8 mouse cellular contexts compared by ENCODE assay signal in genomic region chr19:8722559-8722906, GRCm38 (mm10). TPM values are rescaled to one million over a fixed set of nuclear protein-coding genes. Genes with fewer than 3 reads are reported as not detected.
DNase-seq lines count a peak whose midpoint lies in the region; ATAC-seq and TF ChIP-seq lines count a peak whose summit lies in the region.

No protein-coding gene starts in this region.

- DNase-seq in lung, postnatal 0 days (ENCODE audit: low spot score): no peak
- DNase-seq in lung, postnatal 10 days: no peak
- DNase-seq in cerebellum, adult 18-20 months: no peak
- no peak for DNase-seq in left cerebral cortex, postnatal 4 days
- no peak for DNase-seq in urinary bladder, postnatal 4 days (ENCODE audit: low spot score in 2 of 2)

- no peaks in the 10 kb centered on the region for H3K27me3 ChIP-seq in lung, postnatal 0 days (replicated peaks; ENCODE audit: insufficient read depth, low read length)
- H3K27me3 ChIP-seq in limb, embryonic 12.5 days: no peaks in the 10 kb centered on the region

- no peak for ATAC-seq in lung, postnatal 0 days
- ATAC-seq in erythroid progenitor cell, adult 5-6 weeks (replicated peaks; ENCODE audit: low FRiP score, poor library complexity, severe bottlenecking): peak; percentile 16
- no peak for ATAC-seq in limb, embryonic 12.5 days (ENCODE audit: insufficient number of reproducible peaks, insufficient read depth, low FRiP score, low TSS enrichment, low read depth)

- H3K9ac ChIP-seq in lung, postnatal 0 days (replicated peaks; ENCODE audit: low read depth): peak overlapping the region; percentile 76
- H3K9ac ChIP-seq in limb, embryonic 12.5 days (replicated peaks): peak overlapping the region; percentile 73

- TF ChIP-seq POLR2A in olfactory bulb, adult 2 months (IDR thresholded peaks at IDR 0.05; ENCODE audit: insufficient read depth, low read depth, low read length): no peak

- H3K4me3 ChIP-seq in lung, postnatal 0 days (ENCODE audit: low read depth, low read length): peak overlapping the region; percentile 70
- peak overlapping the region; percentile 74 for H3K4me3 ChIP-seq in limb, embryonic 12.5 days (replicated peaks)
- peak overlapping the region; percentile 94 for H3K4me3 ChIP-seq in olfactory bulb, adult 2 months (ENCODE audit: insufficient read depth, low read depth, low read length)

- H3K4me1 ChIP-seq in lung, postnatal 0 days (ENCODE audit: insufficient read depth, low read depth, low read length): no peaks in the 10 kb centered on the region; the same call in 1 of the 2 replicates
- H3K4me1 ChIP-seq in limb, embryonic 12.5 days (replicated peaks): peaks cover 22% of the 10 kb centered on the region
- H3K4me1 ChIP-seq in olfactory bulb, adult 2 months (ENCODE audit: control insufficient read depth, insufficient read depth, low read length): peaks cover 4% of the 10 kb centered on the region; the same call in 1 of the 2 replicates

- H3K36me3 ChIP-seq in lung, postnatal 0 days (ENCODE audit: insufficient read depth, low read length): peaks cover 12% of the 10 kb centered on the region; the same call in 1 of the 2 replicates
- H3K36me3 ChIP-seq in limb, embryonic 12.5 days: peaks cover 32% of the 10 kb centered on the region

- no peak for TF ChIP-seq EP300 in lung, postnatal 0 days (IDR thresholded peaks at IDR 0.05)

- peak overlapping the region; percentile 91 for H3K27ac ChIP-seq in lung, postnatal 0 days (ENCODE audit: low read length)
- H3K27ac ChIP-seq in limb, embryonic 12.5 days: peak overlapping the region; percentile 98
- peak overlapping the region; percentile 97 for H3K27ac ChIP-seq in olfactory bulb, adult 2 months (ENCODE audit: insufficient read depth, low read depth, low read length)

- intact Hi-C loops in left cerebral cortex, postnatal 4 days (cut with DNase I): no loop called here

- peak overlapping the region; percentile 64 for H3K4me2 ChIP-seq in lung, postnatal 0 days (replicated peaks; ENCODE audit: low read depth, low read length)
- peak overlapping the region; percentile 62 for H3K4me2 ChIP-seq in limb, embryonic 12.5 days

- 2% methylated on average over 5 of the region's 5 CpGs for WGBS in lung, postnatal 0 days
- WGBS in limb, embryonic 12.5 days: 4% methylated on average over 5 of the region's 5 CpGs
- 0% methylated on average over 5 of the region's 5 CpGs for WGBS in olfactory bulb, adult 2 months

- no peak for TF ChIP-seq CTCF in lung, postnatal 0 days (IDR thresholded peaks at IDR 0.05)
- TF ChIP-seq CTCF in olfactory bulb, adult 2 months (IDR thresholded peaks at IDR 0.05; ENCODE audit: insufficient read depth, low read depth, low read length): no peak

- H3K9me3 ChIP-seq in lung, postnatal 0 days (ENCODE audit: low read length): no peaks in the 10 kb centered on the region
- H3K9me3 ChIP-seq in limb, embryonic 12.5 days: no peaks in the 10 kb centered on the region

RNA-seq across cellular contexts. Expression of gene Slc3a2, which starts 0.6 kb away (rescaled TPM):
- polyA plus RNA-seq in lung, postnatal 0 days (2015; fragmentation: Nextera tagmentation; extraction: Ambion mirVana): 91.8 and 97.9 TPM in 2 replicates
- total RNA-seq in erythroid progenitor cell, adult 5-6 weeks (2015; ENCODE audit: low replicate concordance): 198 and 206 TPM in 2 replicates
- total RNA-seq in erythroid progenitor cell, adult 5-6 weeks (2017; ENCODE audit: low replicate concordance): 242 and 266 TPM in 2 replicates
- polyA plus RNA-seq in limb, embryonic 12.5 days (2016; fragmentation: Nextera tagmentation; extraction: Ambion mirVana): 114 and 115 TPM in 2 replicates
- not detected in 2 replicates for polyA plus RNA-seq in olfactory bulb, adult 2 months (2012; ENCODE audit: insufficient read depth, insufficient read length, low replicate concordance, missing spikeins)
- total RNA-seq in left cerebral cortex, postnatal 4 days (2021): 100 to 1,000 TPM; 166 to 179 TPM

RNA-seq across cellular contexts. Expression of gene Wdr74, which starts 13.1 kb away (rescaled TPM):
- polyA plus RNA-seq in lung, postnatal 0 days (2015; fragmentation: Nextera tagmentation; extraction: Ambion mirVana): 45.3 and 48.7 TPM in 2 replicates
- total RNA-seq in erythroid progenitor cell, adult 5-6 weeks (2015; ENCODE audit: low replicate concordance): 22.0 and 28.9 TPM in 2 replicates
- total RNA-seq in erythroid progenitor cell, adult 5-6 weeks (2017; ENCODE audit: low replicate concordance): 10.7 and 15.0 TPM in 2 replicates
- polyA plus RNA-seq in limb, embryonic 12.5 days (2016; fragmentation: Nextera tagmentation; extraction: Ambion mirVana): 92.4 and 96.6 TPM in 2 replicates
- polyA plus RNA-seq in olfactory bulb, adult 2 months (2012; ENCODE audit: insufficient read depth, insufficient read length, low replicate concordance, missing spikeins): not detected in 2 replicates
- total RNA-seq in left cerebral cortex, postnatal 4 days (2021): 10 to 100 TPM; 55.9 to 56.5 TPM

RNA-seq across cellular contexts. Expression of gene 1700092M07Rik, which starts 18.0 kb away (rescaled TPM):
- polyA plus RNA-seq in lung, postnatal 0 days (2015; fragmentation: Nextera tagmentation; extraction: Ambion mirVana): 0.75 and 0.82 TPM in 2 replicates
- total RNA-seq in erythroid progenitor cell, adult 5-6 weeks (2015; ENCODE audit: low replicate concordance): not detected in 2 replicates
- total RNA-seq in erythroid progenitor cell, adult 5-6 weeks (2017; ENCODE audit: low replicate concordance): not detected in 2 replicates
- 2.7 and 3.5 TPM in 2 replicates for polyA plus RNA-seq in limb, embryonic 12.5 days (2016; fragmentation: Nextera tagmentation; extraction: Ambion mirVana)
- polyA plus RNA-seq in olfactory bulb, adult 2 months (2012; ENCODE audit: insufficient read depth, insufficient read length, low replicate concordance, missing spikeins): not detected in 2 replicates
- total RNA-seq in left cerebral cortex, postnatal 4 days (2021): 1 to 10 TPM; 2.7 to 2.8 TPM

RNA-seq across cellular contexts. Expression of gene Stx5a, which starts 18.7 kb away (rescaled TPM):
- 130 and 143 TPM in 2 replicates for polyA plus RNA-seq in lung, postnatal 0 days (2015; fragmentation: Nextera tagmentation; extraction: Ambion mirVana)
- 67.0 and 97.7 TPM in 2 replicates for total RNA-seq in erythroid progenitor cell, adult 5-6 weeks (2015; ENCODE audit: low replicate concordance)
- 119 and 128 TPM in 2 replicates for total RNA-seq in erythroid progenitor cell, adult 5-6 weeks (2017; ENCODE audit: low replicate concordance)
- 168 and 169 TPM in 2 replicates for polyA plus RNA-seq in limb, embryonic 12.5 days (2016; fragmentation: Nextera tagmentation; extraction: Ambion mirVana)
- 609 TPM in 1 of 2 replicates, not detected in the other for polyA plus RNA-seq in olfactory bulb, adult 2 months (2012; ENCODE audit: insufficient read depth, insufficient read length, low replicate concordance, missing spikeins)
- total RNA-seq in left cerebral cortex, postnatal 4 days (2021): 10 to 100 TPM; 70.8 to 77.5 TPM

RNA-seq across cellular contexts. Expression of gene Nxf1, which starts 34.3 kb away (rescaled TPM):
- polyA plus RNA-seq in lung, postnatal 0 days (2015; fragmentation: Nextera tagmentation; extraction: Ambion mirVana): 88.8 and 89.7 TPM in 2 replicates
- 462 and 487 TPM in 2 replicates for total RNA-seq in erythroid progenitor cell, adult 5-6 weeks (2015; ENCODE audit: low replicate concordance)
- total RNA-seq in erythroid progenitor cell, adult 5-6 weeks (2017; ENCODE audit: low replicate concordance): 79.9 and 80.3 TPM in 2 replicates
- polyA plus RNA-seq in limb, embryonic 12.5 days (2016; fragmentation: Nextera tagmentation; extraction: Ambion mirVana): 219 and 237 TPM in 2 replicates
- polyA plus RNA-seq in olfactory bulb, adult 2 months (2012; ENCODE audit: insufficient read depth, insufficient read length, low replicate concordance, missing spikeins): not detected in 2 replicates
- total RNA-seq in left cerebral cortex, postnatal 4 days (2021): 100 to 1,000 TPM; 105 to 110 TPM
